Mouse (Mus musculus) myocyte (in vitro differentiated cells): ENCODE measurements around the gene Impdh1.

Source experiments
- E2F4 ChIP-seq: IDR thresholded peaks from one replicate; pipeline ENCODE4 v1.6.1; 2011; ENCODE audit warnings: mild to moderate bottlenecking, control low read depth, moderate library complexity; ENCODE audit not compliant: insufficient read depth
- MAX ChIP-seq: IDR thresholded peaks from one replicate; pipeline ENCODE4 v1.6.1; 2011; ENCODE audit warnings: low read depth, mild to moderate bottlenecking, control low read depth
- MYOD1 ChIP-seq, 3 experiments: IDR thresholded peaks; one replicate each; pipeline ENCODE4 v1.6.1; 2011; ENCODE audit warnings: control low read depth in 2 of 3, low read depth in 2 of 3, mild to moderate bottlenecking in 2 of 3, moderate library complexity in 1 of 3; ENCODE audit not compliant: insufficient read length in 2 of 3, control insufficient read depth in 1 of 3
- MYOG ChIP-seq, 3 experiments: IDR thresholded peaks; one replicate each; pipeline ENCODE4 v1.6.1; 2011; ENCODE audit warnings: control low read depth in 2 of 3, low read depth in 2 of 3, mild to moderate bottlenecking in 2 of 3; ENCODE audit not compliant: insufficient read length in 2 of 3, control insufficient read depth in 1 of 3, insufficient read depth in 1 of 3
- POLR2A ChIP-seq: IDR thresholded peaks from one replicate; pipeline ENCODE4 v1.6.1; 2011; ENCODE audit warnings: low read depth, mild to moderate bottlenecking, control low read depth, moderate library complexity; ENCODE audit not compliant: insufficient read length
- POLR2AphosphoS2 ChIP-seq: IDR thresholded peaks from one replicate; pipeline ENCODE4 v1.6.1; 2011; ENCODE audit warnings: low read depth, control low read depth; ENCODE audit not compliant: insufficient read length
- SRF ChIP-seq: IDR thresholded peaks from one replicate; pipeline ENCODE4 v1.6.1; 2011; ENCODE audit warnings: low read depth; ENCODE audit not compliant: control insufficient read depth, insufficient read length
- TCF12 ChIP-seq: IDR thresholded peaks from one replicate; pipeline ENCODE4 v1.6.1; 2011; ENCODE audit warnings: mild to moderate bottlenecking, control low read depth; ENCODE audit not compliant: poor library complexity, insufficient read depth, severe bottlenecking

DNA sequence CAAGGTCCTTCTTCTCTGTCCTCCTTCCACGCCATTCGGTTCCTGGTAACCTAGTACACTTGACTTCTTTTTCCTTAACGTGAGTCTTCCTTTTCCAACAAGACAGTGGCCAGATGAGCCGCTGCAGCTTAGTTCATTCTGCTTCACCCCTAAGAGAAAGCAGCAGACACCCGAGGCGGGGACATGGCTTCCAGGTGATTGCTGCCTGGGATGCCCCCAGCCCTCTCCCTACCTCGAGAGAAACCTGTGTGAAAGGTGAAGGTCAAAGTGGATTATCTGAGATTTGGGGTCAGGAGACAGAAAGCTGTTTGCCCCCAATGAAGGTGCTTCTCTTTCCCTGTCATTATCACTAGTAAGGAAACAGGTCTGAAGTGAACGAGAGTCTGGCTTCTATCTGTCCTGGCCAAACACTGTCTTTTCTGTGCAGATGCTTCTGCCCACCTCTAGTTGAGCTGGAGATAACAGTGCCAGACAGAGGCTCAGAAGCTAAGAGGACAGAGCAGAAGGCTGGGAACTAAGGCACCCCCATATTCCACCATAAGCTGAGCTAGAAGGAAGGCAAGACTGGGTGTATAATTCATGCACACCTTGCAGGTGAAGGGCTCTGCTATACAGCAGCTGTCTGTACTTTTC lies 16.8 kb downstream of the Impdh1 start:
- no peak for TF ChIP-seq POLR2A
- TF ChIP-seq E2F4: no peak
- TF ChIP-seq SRF: no peak
- no peak for TF ChIP-seq MYOD1 (IDR thresholded peaks at IDR 0.05; ENCODE audit: control insufficient read depth in 1 of 3, insufficient read length in 2 of 3, low read depth in 2 of 3)
- no peak for TF ChIP-seq TCF12
- no peak for TF ChIP-seq MAX
- no peak for TF ChIP-seq POLR2AphosphoS2
- TF ChIP-seq MYOG (IDR thresholded peaks at IDR 0.05; ENCODE audit: control insufficient read depth in 1 of 3, insufficient read depth in 1 of 3, insufficient read length in 2 of 3, low read depth in 2 of 3): no peak
